ENCODE assay signal across 8 mouse cellular contexts in genomic region chr7:3691919-3692318, GRCm38 (mm10). TPM values are rescaled to one million over a fixed set of nuclear protein-coding genes. Genes with fewer than 3 reads are reported as not detected.
DNase-seq lines count a peak whose midpoint lies in the region; ATAC-seq and TF ChIP-seq lines count a peak whose summit lies in the region.

No protein-coding gene starts in this region.

- peak overlapping the region; percentile 96 for H3K4me2 ChIP-seq in heart, embryonic 11.5 days
- peak overlapping the region; percentile 70 for H3K4me2 ChIP-seq in heart, embryonic 16.5 days (ENCODE audit: low read depth, low read length)

- peaks cover 12% of the 10 kb centered on the region for H3K4me1 ChIP-seq in heart, embryonic 11.5 days (ENCODE audit: control insufficient read depth, insufficient read depth, low read length)
- peaks cover 27% of the 10 kb centered on the region for H3K4me1 ChIP-seq in E14TG2a.4 (replicated peaks; ENCODE audit: low read depth, low read length)
- peaks cover 11% of the 10 kb centered on the region for H3K4me1 ChIP-seq in heart, embryonic 16.5 days (ENCODE audit: control insufficient read depth, insufficient read depth, low read length)
- H3K4me1 ChIP-seq in midbrain, embryonic 10.5 days = peaks cover 25% of the 10 kb centered on the region

- no peak for TF ChIP-seq CTCF in E14TG2a.4 (conservative IDR thresholded peaks at IDR 0.05; ENCODE audit: low read length)

- no peak overlapping the region for H3K27ac ChIP-seq in heart, embryonic 11.5 days (ENCODE audit: low read depth, low read length)
- H3K27ac ChIP-seq in heart, embryonic 16.5 days (ENCODE audit: low read length) = no peak overlapping the region; the same call in 1 of the 2 replicates
- H3K27ac ChIP-seq in midbrain, embryonic 10.5 days (replicated peaks) = peak overlapping the region; percentile 92

- H3K27me3 ChIP-seq in heart, embryonic 11.5 days (ENCODE audit: control insufficient read depth, insufficient read depth, low read length) = no peaks in the 10 kb centered on the region
- H3K27me3 ChIP-seq in E14TG2a.4 (ENCODE audit: insufficient read depth, low read length) = peaks cover 13% of the 10 kb centered on the region
- no peaks in the 10 kb centered on the region for H3K27me3 ChIP-seq in heart, embryonic 16.5 days (ENCODE audit: control insufficient read depth, insufficient read depth, low read length)
- H3K27me3 ChIP-seq in midbrain, embryonic 10.5 days (ENCODE audit: low read depth, poor library complexity, severe bottlenecking) = no peaks in the 10 kb centered on the region

- peak overlapping the region; percentile 85 for H3K9ac ChIP-seq in heart, embryonic 11.5 days (ENCODE audit: low read depth, low read length)
- H3K9ac ChIP-seq in heart, embryonic 16.5 days (ENCODE audit: low read length) = peak overlapping the region; percentile 90

- H3K9me3 ChIP-seq in heart, embryonic 11.5 days (replicated peaks; ENCODE audit: control insufficient read depth, low read length) = no peaks in the 10 kb centered on the region
- H3K9me3 ChIP-seq in E14TG2a.4 (ENCODE audit: low read length) = no peaks in the 10 kb centered on the region
- H3K9me3 ChIP-seq in heart, embryonic 16.5 days (replicated peaks; ENCODE audit: control insufficient read depth, low read length) = no peaks in the 10 kb centered on the region
- H3K9me3 ChIP-seq in midbrain, embryonic 10.5 days (replicated peaks) = no peaks in the 10 kb centered on the region

- ATAC-seq in heart, embryonic 11.5 days (replicated peaks; ENCODE audit: insufficient number of reproducible peaks, low FRiP score, low TSS enrichment) = no peak
- ATAC-seq in heart, embryonic 16.5 days (replicated peaks; ENCODE audit: extremely low read depth, insufficient read depth, low FRiP score) = no peak

- DNase-seq in heart, adult 9 months (ENCODE audit: low spot score in 2 of 2) = no peak
- no peak for DNase-seq in midbrain, embryonic 10.5 days (ENCODE audit: low spot score)
- no peak for DNase-seq in yolk sac, embryonic 10.5 days (ENCODE audit: low spot score)
- DNase-seq in right cerebral cortex, postnatal 14 days = no peak
- no peak for DNase-seq in embryo, embryonic 10 days (ENCODE audit: low spot score)

- H3K4me3 ChIP-seq in heart, embryonic 11.5 days (ENCODE audit: low read depth, low read length) = peak overlapping the region; percentile 78
- H3K4me3 ChIP-seq in E14TG2a.4 (replicated peaks; ENCODE audit: low read length) = peak overlapping the region; percentile 92
- peak overlapping the region; percentile 83 for H3K4me3 ChIP-seq in heart, embryonic 16.5 days (ENCODE audit: low read length)
- H3K4me3 ChIP-seq in midbrain, embryonic 10.5 days = peak overlapping the region; percentile 83

- 29% methylated on average over 3 of the region's 3 CpGs for WGBS in heart, embryonic 11.5 days (ENCODE audit: insufficient replicate concordance)
- 26% methylated on average over 3 of the region's 3 CpGs for WGBS in heart, embryonic 16.5 days
- 44% methylated on average over 3 of the region's 3 CpGs for WGBS in midbrain, embryonic 10.5 days

- H3K36me3 ChIP-seq in heart, embryonic 11.5 days (ENCODE audit: control insufficient read depth, insufficient read depth, low read length) = peaks cover 3% of the 10 kb centered on the region; the same call in 1 of the 2 replicates
- H3K36me3 ChIP-seq in E14TG2a.4 (ENCODE audit: insufficient read depth, low read length) = peaks cover 47% of the 10 kb centered on the region
- peaks cover 10% of the 10 kb centered on the region for H3K36me3 ChIP-seq in heart, embryonic 16.5 days (ENCODE audit: control insufficient read depth, insufficient read depth)
- H3K36me3 ChIP-seq in midbrain, embryonic 10.5 days = peaks cover 39% of the 10 kb centered on the region

RNA-seq across cellular contexts. Expression of gene Tsen34, which starts 0.7 kb away (rescaled TPM):
- 173 and 197 TPM in 2 replicates for polyA plus RNA-seq in heart, embryonic 11.5 days (2014; fragmentation: Nextera tagmentation; extraction: Ambion mirVana)
- polyA plus RNA-seq in heart, embryonic 16.5 days (2015; fragmentation: Nextera tagmentation; extraction: Ambion mirVana) = 207 and 237 TPM in 2 replicates
- polyA plus RNA-seq in midbrain, embryonic 10.5 days (2016; fragmentation: Nextera tagmentation; extraction: Ambion mirVana) = 251 and 266 TPM in 2 replicates

RNA-seq across cellular contexts. Expression of gene Mboat7, which starts 1.4 kb away (rescaled TPM):
- polyA plus RNA-seq in heart, embryonic 11.5 days (2014; fragmentation: Nextera tagmentation; extraction: Ambion mirVana) = 23.9 and 30.2 TPM in 2 replicates
- 35.8 and 37.8 TPM in 2 replicates for polyA plus RNA-seq in heart, embryonic 16.5 days (2015; fragmentation: Nextera tagmentation; extraction: Ambion mirVana)
- 30.6 and 32.5 TPM in 2 replicates for polyA plus RNA-seq in midbrain, embryonic 10.5 days (2016; fragmentation: Nextera tagmentation; extraction: Ambion mirVana)

RNA-seq across cellular contexts. Expression of gene Rps9, which starts 11.9 kb away (rescaled TPM):
- polyA plus RNA-seq in heart, embryonic 11.5 days (2014; fragmentation: Nextera tagmentation; extraction: Ambion mirVana) = 925 and 966 TPM in 2 replicates
- polyA plus RNA-seq in heart, embryonic 16.5 days (2015; fragmentation: Nextera tagmentation; extraction: Ambion mirVana) = 814 and 845 TPM in 2 replicates
- polyA plus RNA-seq in midbrain, embryonic 10.5 days (2016; fragmentation: Nextera tagmentation; extraction: Ambion mirVana) = 1,174 and 1,339 TPM in 2 replicates

RNA-seq across cellular contexts. Expression of gene Tmc4, which starts 14.6 kb away (rescaled TPM):
- polyA plus RNA-seq in heart, embryonic 11.5 days (2014; fragmentation: Nextera tagmentation; extraction: Ambion mirVana) = 5.7 and 6.2 TPM in 2 replicates
- 7.0 and 7.3 TPM in 2 replicates for polyA plus RNA-seq in heart, embryonic 16.5 days (2015; fragmentation: Nextera tagmentation; extraction: Ambion mirVana)
- 3.1 TPM in 2 replicates for polyA plus RNA-seq in midbrain, embryonic 10.5 days (2016; fragmentation: Nextera tagmentation; extraction: Ambion mirVana)

RNA-seq across cellular contexts. Expression of gene Leng1, which starts 26.3 kb away (rescaled TPM):
- polyA plus RNA-seq in heart, embryonic 11.5 days (2014; fragmentation: Nextera tagmentation; extraction: Ambion mirVana) = 16.3 and 16.6 TPM in 2 replicates
- 20.5 and 22.3 TPM in 2 replicates for polyA plus RNA-seq in heart, embryonic 16.5 days (2015; fragmentation: Nextera tagmentation; extraction: Ambion mirVana)
- polyA plus RNA-seq in midbrain, embryonic 10.5 days (2016; fragmentation: Nextera tagmentation; extraction: Ambion mirVana) = 18.0 and 19.8 TPM in 2 replicates
